Mouse (Mus musculus) urinary bladder, postnatal 0 days (tissue): Measurements from ENCODE around the gene Elovl3. TPM values are rescaled to one million over a fixed set of nuclear protein-coding genes. Genes with fewer than 3 reads are reported as not detected.

Experiments used
- polyA plus RNA-seq: library from polyadenylated mRNA; unstranded; fragments of >200 nt; fragmentation: Nextera tagmentation; extraction: Ambion mirVana; gene quantifications from 2 replicates; pipeline ENCODE4 v1.2.1, GENCODE M21; 2015

Elovl3 gene
- polyA plus RNA-seq = not detected in 2 replicates

GRCm38 (mm10) chr19:46131694-46132525 lies at the start of gene Elovl3:
Gene Elovl3 (plus strand): TSS chr19:46131897.

GRCm38 (mm10) chr19:46147511-46148371 lies 16.0 kb downstream of the Elovl3 start, which contains the start of gene Pitx3:
Gene Pitx3 (minus strand): TSS chr19:46148326.

GRCm38 (mm10) chr19:46152127-46152803 lies 20.6 kb downstream of the Elovl3 start, which contains the start of gene Gbf1:
Gene Gbf1 (plus strand): TSS chr19:46152509.

Other genes starting within 250 kb of the Elovl3 start
- 8.2 and 8.4 TPM in 2 replicates for gene Armh3, start 133.4 kb upstream of the Elovl3 start, polyA plus RNA-seq
- gene Hps6, start 128.4 kb upstream of the Elovl3 start, polyA plus RNA-seq = 6.8 and 7.1 TPM in 2 replicates
- 17.3 and 17.7 TPM in 2 replicates for gene Pprc1, start 87.0 kb upstream of the Elovl3 start, polyA plus RNA-seq
- 58.5 and 61.3 TPM in 2 replicates for gene Ldb1, start 86.7 kb upstream of the Elovl3 start, polyA plus RNA-seq
- gene Nolc1, start 56.0 kb upstream of the Elovl3 start, polyA plus RNA-seq = 34.3 and 39.9 TPM in 2 replicates
- 0.18 TPM in 1 of 2 replicates, not detected in the other for gene Pitx3, start 16.4 kb downstream of the Elovl3 start, polyA plus RNA-seq
- 37.8 and 42.8 TPM in 2 replicates for gene Gbf1, start 20.6 kb downstream of the Elovl3 start, polyA plus RNA-seq
- 9.8 and 10.6 TPM in 2 replicates for gene Nfkb2, start 172.4 kb downstream of the Elovl3 start, polyA plus RNA-seq
- 87.9 and 103 TPM in 2 replicates for gene Psd, start 195.3 kb downstream of the Elovl3 start, polyA plus RNA-seq
- 18.7 and 25.6 TPM in 2 replicates for gene Fbxl15, start 196.3 kb downstream of the Elovl3 start, polyA plus RNA-seq
- gene Cuedc2, start 206.8 kb downstream of the Elovl3 start, polyA plus RNA-seq = 121 and 122 TPM in 2 replicates
- 3.6 and 3.7 TPM in 2 replicates for gene Mfsd13a, start 209.2 kb downstream of the Elovl3 start, polyA plus RNA-seq
- 1.7 and 1.9 TPM in 2 replicates for gene 2310034G01Rik, start 218.4 kb downstream of the Elovl3 start, polyA plus RNA-seq